Mouse (Mus musculus) ES-E14 (cell line): ENCODE results near the gene Tgfbr3.

Source experiments
- CHD2 ChIP-seq: IDR thresholded peaks from 2 replicates; pipeline ENCODE4 v1.6.1; 2014; ENCODE audit warnings: mild to moderate bottlenecking, low read depth, low read length, inconsistent platforms
- MAFK ChIP-seq: IDR thresholded peaks from 2 replicates; pipeline ENCODE4 v1.6.1; 2014; ENCODE audit warnings: mild to moderate bottlenecking, low read depth, low read length, inconsistent platforms; ENCODE audit not compliant: insufficient read depth
- ZC3H11A ChIP-seq: IDR thresholded peaks from 2 replicates; pipeline ENCODE4 v1.6.1; 2012; ENCODE audit warnings: low read depth, mild to moderate bottlenecking, inconsistent platforms, low read length, borderline replicate concordance

DNA sequence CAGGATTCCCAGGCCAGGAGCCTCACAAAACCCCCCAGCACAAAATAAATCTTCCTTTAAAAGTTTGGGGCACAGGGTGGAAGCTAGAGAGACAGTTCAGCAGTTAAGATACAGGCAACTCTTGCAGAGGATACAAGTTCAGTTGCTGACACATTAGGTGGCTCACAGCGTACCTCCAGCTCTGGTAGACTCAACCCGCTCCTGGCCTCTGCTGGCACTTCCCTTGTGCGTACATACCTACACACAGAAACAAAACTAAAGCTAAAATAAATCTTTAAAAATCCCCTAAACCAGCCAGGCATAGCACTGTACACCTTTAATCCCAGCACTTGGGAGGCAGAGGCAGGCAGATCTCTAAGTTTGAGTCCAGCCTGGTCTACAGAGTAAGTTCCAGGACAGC is 211.1 kb downstream of the Tgfbr3 start:
- TF ChIP-seq CHD2 (no peak), MAFK (no peak), ZC3H11A (no peak)
